Comparison of ENCODE assay signal across 1 mouse cellular context in genomic region chr16:97961381-97962150, GRCm38 (mm10).
TF ChIP-seq lines count a peak whose summit lies in the region.

No protein-coding gene starts in this region.

TF ChIP-seq in CH12.LX, 34 proteins besides CTCF, POLR2A, EP300 and RAD21 (continued from another document):
- TF ChIP-seq MXI1 (IDR thresholded peaks at IDR 0.05; ENCODE audit: low read depth, low read length) = peak; percentile 57
- peak; percentile 85 for TF ChIP-seq SIN3A (IDR thresholded peaks at IDR 0.05; ENCODE audit: low read length)
- TF ChIP-seq CHD1 (IDR thresholded peaks at IDR 0.05; ENCODE audit: low read depth, low read length) = peak; percentile 96
- TF ChIP-seq MYC (IDR thresholded peaks at IDR 0.05; ENCODE audit: low read depth, low read length) = 0 out of 2 replicates have a peak, but pooled peaks have one; percentile 53
- TF ChIP-seq SMC3 (IDR thresholded peaks at IDR 0.05; ENCODE audit: low read depth, low read length) = 0 out of 2 replicates have a peak, but pooled peaks have one; percentile 13
- no peak for TF ChIP-seq NRF1 (IDR thresholded peaks at IDR 0.05; ENCODE audit: low read depth, low read length)
- no peak for TF ChIP-seq ZKSCAN1 (IDR thresholded peaks at IDR 0.05; ENCODE audit: borderline replicate concordance, low read depth, low read length)
- TF ChIP-seq IRF4 (IDR thresholded peaks at IDR 0.05; ENCODE audit: low read depth, low read length) = peak; percentile 32; the same call in 1 of the 2 replicates
- no peak for TF ChIP-seq MAZ (IDR thresholded peaks at IDR 0.05; ENCODE audit: low read depth, low read length)
- TF ChIP-seq UBTF (IDR thresholded peaks at IDR 0.05; ENCODE audit: low read depth, low read length) = 0 out of 2 replicates have a peak, but pooled peaks have one; percentile 46
- no peak; the same call in 1 of the 2 replicates for TF ChIP-seq JUND (conservative IDR thresholded peaks at IDR 0.05; ENCODE audit: low read depth, low read length)
